Mouse (Mus musculus): ENCODE data around the gene Pik3r3. TPM values are rescaled to one million over a fixed set of nuclear protein-coding genes. Genes with fewer than 3 reads are reported as not detected.
A peak's percentile ranks its signal among the peaks of the same experiment; 100 is the strongest.

Gene Pik3r3
- total RNA-seq (2017): 0.87 to 2.9 TPM in 2 of 3 replicates, not detected in the other

GRCm38 (mm10) chr4:116221140-116221851 lies at the start of gene Pik3r3:
Pik3r3 (plus strand) TSS chr4:116221618.
- peak; percentile 99 for ATAC-seq (replicated peaks; ENCODE audit: insufficient number of reproducible peaks, low FRiP score, low TSS enrichment, poor library complexity, severe bottlenecking)

GRCm38 (mm10) chr4:116173072-116173471 lies 48.3 kb upstream of the Pik3r3 start, which contains the start of the genes 1700042G07Rik and Gm49337:
1700042G07Rik (plus strand) TSS chr4:116173372.
Gm49337 (plus strand) TSS chr4:116173384.
- ATAC-seq (replicated peaks; ENCODE audit: insufficient number of reproducible peaks, low FRiP score, low TSS enrichment, poor library complexity, severe bottlenecking): no peak

DNA sequence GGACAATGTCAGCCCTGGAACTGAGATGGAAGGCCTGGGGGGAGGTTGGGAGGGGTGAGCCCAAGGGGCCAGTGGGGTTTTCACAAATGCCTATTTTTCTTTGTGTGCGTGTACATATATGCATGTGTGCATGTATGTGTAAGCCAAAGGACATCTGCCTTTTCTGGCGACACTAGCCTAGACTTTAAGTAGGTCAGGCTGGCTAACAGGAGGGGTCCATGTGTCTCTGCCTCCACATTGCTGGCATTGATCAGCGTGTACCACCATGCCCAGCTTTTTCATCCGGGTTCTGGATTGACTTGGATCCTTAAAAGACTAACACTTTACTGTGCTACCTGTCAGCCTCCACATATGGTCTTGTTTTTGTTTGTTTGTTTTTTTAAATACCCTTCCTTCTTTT lies 47.7 kb upstream of the Pik3r3 start:
- ATAC-seq (replicated peaks; ENCODE audit: insufficient number of reproducible peaks, low FRiP score, low TSS enrichment, poor library complexity, severe bottlenecking): no peak

DNA sequence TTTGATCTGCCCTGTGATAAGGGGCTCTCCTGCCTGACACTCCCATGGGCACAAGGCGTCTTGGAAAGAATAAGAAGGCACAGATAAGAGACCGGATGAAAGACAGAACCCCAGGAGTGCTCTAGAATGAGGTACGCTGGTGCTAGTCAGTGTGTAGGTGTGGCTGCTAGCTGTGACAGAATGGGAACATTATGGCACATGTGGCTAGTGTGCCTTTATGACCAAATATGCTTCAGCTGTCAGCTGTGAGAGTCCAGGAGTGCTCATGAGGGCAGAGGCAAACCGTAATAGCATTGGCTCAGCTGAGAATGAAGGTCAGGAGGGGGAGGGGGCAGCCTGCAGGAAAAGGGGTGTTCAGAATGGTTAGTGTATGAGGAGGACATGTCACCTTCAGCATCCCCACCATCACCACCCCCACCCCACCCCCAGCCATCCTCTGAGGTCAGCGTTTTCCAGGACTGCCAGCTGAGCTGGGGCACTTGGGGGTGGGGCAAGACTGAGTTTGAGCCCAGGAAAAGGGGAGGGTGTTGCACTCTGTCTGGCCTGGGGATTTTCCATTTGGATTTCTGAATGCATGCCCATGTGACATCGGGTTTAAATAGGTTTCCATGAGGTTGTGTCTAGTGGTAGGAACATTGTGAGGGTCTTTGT lies 46.8 kb upstream of the Pik3r3 start:
- no peak for ATAC-seq (replicated peaks; ENCODE audit: insufficient number of reproducible peaks, low FRiP score, low TSS enrichment, poor library complexity, severe bottlenecking)

- no peak for ATAC-seq (replicated peaks; ENCODE audit: insufficient number of reproducible peaks, low FRiP score, low TSS enrichment, poor library complexity, severe bottlenecking)
Observed at GRCm38 (mm10) chr4:116175136-116175535, 46.3 kb upstream of the Pik3r3 start.

DNA sequence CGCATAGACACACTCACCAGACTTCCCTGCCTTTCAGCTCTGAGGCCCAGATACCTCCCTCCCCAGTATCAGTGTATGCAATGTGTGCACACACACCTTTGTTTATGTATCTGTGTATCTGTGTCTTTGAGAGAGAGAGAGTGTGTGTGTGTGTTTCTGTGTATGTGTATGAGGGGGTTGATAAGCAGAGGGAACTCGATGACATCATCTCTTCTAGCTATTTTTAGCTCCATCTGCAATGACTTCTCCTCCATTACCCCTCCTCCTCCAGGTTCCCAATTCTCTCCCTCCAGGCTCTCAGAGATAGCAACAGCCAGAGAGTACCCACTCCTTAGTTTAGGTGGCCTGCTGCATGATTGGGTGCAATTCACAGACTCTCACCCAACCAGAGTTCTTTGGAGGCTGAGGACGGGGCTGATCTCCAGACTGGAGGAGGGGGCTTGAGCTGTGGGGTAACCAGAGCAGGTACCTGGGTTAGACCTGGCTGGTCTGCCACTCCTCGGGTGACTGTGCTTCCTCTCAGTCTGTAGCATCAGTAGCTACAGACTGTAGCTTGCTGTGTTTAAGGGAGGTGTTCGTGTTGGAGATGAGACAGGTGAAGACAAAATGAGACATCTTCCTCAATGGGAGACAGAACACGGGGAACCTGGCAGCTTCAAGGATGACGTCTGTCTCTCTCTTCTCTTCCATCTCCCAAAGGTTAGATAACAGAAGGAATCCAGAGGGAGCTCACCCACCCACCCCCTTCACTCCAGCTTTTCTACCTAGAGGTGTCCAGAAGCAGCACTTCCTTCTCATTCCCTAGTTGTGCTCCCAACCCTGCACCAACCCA lies 45.5 kb upstream of the Pik3r3 start:
- ATAC-seq (replicated peaks; ENCODE audit: insufficient number of reproducible peaks, low FRiP score, low TSS enrichment, poor library complexity, severe bottlenecking): no peak

GRCm38 (mm10) chr4:116176543-116176988 lies 44.9 kb upstream of the Pik3r3 start:
- ATAC-seq (replicated peaks; ENCODE audit: insufficient number of reproducible peaks, low FRiP score, low TSS enrichment, poor library complexity, severe bottlenecking): no peak; the same call in 1 of the 2 replicates

- no peak; the same call in 1 of the 2 replicates for ATAC-seq (replicated peaks; ENCODE audit: insufficient number of reproducible peaks, low FRiP score, low TSS enrichment, poor library complexity, severe bottlenecking)
Observed at GRCm38 (mm10) chr4:116177140-116177539, 44.3 kb upstream of the Pik3r3 start.

DNA sequence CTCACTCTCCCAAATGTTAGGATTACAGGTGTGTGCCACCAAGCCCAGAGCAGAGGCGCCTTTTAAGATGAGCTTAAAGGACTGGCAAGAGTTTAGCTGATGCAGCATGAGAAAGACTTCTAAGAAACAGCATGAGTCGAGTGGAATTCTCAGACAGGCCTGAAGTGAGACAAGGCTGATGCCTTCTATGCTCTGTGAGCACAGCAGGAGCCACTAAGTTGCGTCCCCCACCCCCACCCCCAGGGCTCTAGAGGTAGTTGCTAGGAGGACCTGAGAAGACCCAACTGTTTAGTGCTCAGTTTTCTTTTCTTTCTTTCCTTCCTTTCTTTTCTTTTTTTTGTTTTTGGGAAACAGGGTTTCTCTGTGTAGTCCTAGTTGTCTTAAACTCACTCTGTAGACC lies 39.3 kb upstream of the Pik3r3 start:
- no peak for ATAC-seq (replicated peaks; ENCODE audit: insufficient number of reproducible peaks, low FRiP score, low TSS enrichment, poor library complexity, severe bottlenecking)

DNA sequence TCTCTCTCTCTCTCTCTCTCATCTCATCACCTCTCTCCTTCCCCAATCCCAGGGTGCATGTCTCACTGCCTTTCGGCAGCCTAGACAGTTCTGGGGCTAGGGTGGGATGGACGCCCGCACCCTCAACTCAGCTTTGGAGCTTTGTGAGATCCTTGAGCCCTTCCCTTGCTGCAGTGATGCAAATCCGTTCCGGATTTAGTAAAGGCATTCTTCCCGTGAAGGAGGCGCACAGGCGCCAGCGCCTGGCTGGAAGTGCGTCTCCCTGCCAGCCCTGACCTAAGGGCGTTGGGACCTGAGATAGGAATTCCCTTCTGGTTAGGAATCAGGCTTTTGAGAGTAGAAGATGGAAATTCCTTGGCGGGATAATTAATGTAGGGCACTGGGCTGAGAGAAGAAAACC lies 38.7 kb upstream of the Pik3r3 start:
- ATAC-seq (replicated peaks; ENCODE audit: insufficient number of reproducible peaks, low FRiP score, low TSS enrichment, poor library complexity, severe bottlenecking): no peak

DNA sequence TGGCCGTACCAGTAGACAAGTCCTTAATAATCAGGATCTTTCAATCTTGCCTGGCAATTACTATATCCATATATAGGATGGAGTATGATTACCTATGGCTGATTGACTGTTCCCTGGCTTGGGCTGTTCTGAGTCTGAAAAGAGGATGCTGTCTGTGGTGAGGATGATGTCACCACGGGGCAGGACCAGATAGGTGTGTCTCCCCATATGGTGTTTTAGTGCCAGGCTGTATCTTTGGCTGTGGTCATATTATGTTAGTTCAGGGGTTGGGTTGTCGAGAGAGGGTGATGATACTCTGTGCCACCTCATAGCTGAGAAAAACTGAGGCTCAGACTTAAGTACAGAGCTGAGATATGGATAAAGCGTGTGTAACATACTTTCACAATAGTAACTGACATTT lies 36.3 kb upstream of the Pik3r3 start:
- peak; percentile 50; the same call in 1 of the 2 replicates for ATAC-seq (replicated peaks; ENCODE audit: insufficient number of reproducible peaks, low FRiP score, low TSS enrichment, poor library complexity, severe bottlenecking)

DNA sequence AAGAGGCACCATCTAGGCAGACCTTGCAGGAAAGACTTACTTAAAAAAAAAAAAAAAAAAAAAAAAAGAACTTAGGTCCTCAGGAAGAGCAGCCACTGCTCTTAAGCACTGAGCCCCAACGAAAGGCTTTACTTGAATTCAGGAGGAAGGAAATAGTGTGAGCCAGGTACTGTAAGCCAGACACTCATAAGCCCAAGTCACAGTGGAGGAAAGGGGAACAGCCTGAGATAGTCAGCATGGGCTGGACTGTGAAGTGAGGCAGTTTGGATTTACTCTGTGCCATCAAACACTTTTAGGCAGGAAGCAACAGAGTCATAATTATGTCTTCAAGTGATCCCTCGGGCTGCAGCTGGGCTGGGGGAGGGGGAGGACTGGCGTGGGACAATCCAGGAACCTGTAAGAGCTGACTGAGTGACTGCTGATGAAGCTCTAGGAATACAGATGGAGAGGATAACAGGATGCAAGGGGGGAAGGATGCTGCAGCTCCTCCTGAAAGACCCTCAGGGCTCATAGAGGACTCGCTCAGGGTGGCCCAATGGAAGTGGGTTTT lies 29.1 kb upstream of the Pik3r3 start:
- ATAC-seq (replicated peaks; ENCODE audit: insufficient number of reproducible peaks, low FRiP score, low TSS enrichment, poor library complexity, severe bottlenecking): no peak

- ATAC-seq (replicated peaks; ENCODE audit: insufficient number of reproducible peaks, low FRiP score, low TSS enrichment, poor library complexity, severe bottlenecking): no peak
Observed at GRCm38 (mm10) chr4:116193583-116194383, 27.6 kb upstream of the Pik3r3 start.

DNA sequence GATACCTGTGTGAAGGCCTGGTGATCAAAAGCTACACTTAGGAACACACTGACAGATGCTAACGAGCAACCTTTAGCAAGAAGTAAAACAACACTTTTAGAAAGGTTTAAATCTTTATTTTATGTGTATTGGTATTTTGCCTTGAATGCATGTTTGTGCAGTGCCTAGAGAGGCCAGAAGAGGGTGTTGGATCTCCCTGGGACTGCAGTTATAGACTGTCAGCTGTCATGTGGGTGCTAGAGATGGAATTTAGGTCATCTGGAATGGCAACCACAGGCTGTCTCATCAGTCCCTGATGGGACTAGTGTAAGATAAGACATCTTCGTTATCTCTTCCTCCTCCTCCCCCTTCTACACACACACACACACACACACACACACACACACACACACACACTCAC lies 23.0 kb upstream of the Pik3r3 start:
- no peak for ATAC-seq (replicated peaks; ENCODE audit: insufficient number of reproducible peaks, low FRiP score, low TSS enrichment, poor library complexity, severe bottlenecking)

DNA sequence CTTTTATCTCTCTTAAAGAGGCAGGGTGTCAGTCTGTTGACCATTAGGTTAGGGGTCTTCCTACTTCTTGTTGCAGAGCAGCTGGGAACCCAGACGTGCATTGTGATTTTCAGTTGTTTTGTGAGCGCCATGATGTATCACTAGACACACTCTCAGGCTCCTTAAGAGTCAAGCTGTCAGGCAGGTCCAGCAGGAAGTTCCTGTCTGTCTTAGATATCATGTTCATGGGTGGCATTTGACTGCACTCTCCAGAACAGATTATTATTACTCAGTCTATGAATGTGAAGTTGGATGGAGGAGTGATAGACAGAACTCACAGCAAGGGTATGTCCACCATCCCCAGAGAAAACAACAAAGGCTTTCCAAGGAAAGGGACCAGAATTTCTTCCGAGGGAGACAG lies 17.0 kb upstream of the Pik3r3 start:
- ATAC-seq (replicated peaks; ENCODE audit: insufficient number of reproducible peaks, low FRiP score, low TSS enrichment, poor library complexity, severe bottlenecking): no peak

- ATAC-seq (replicated peaks; ENCODE audit: insufficient number of reproducible peaks, low FRiP score, low TSS enrichment, poor library complexity, severe bottlenecking): no peak
Observed at GRCm38 (mm10) chr4:116206531-116206930, 14.9 kb upstream of the Pik3r3 start.

DNA sequence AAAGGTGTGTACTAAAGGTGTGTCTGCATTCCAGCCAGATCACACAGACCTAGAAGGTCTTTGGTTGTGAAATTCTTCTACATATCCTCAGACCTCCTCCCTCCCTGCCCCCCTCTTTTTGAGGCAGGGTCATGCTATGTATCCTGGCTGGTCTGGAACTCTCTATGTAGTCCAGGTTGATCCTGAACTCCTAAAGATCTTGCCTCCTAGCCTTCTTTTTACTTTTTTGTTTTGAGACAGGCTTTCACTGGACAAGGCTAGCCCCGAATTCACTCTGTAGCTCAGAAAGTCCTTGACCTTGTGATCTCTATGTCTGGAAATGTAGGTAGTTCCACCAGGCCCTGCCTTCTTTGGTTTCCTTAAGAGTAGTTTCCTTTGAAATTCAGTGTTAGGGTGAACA lies 12.5 kb upstream of the Pik3r3 start:
- ATAC-seq (replicated peaks; ENCODE audit: insufficient number of reproducible peaks, low FRiP score, low TSS enrichment, poor library complexity, severe bottlenecking): no peak

DNA sequence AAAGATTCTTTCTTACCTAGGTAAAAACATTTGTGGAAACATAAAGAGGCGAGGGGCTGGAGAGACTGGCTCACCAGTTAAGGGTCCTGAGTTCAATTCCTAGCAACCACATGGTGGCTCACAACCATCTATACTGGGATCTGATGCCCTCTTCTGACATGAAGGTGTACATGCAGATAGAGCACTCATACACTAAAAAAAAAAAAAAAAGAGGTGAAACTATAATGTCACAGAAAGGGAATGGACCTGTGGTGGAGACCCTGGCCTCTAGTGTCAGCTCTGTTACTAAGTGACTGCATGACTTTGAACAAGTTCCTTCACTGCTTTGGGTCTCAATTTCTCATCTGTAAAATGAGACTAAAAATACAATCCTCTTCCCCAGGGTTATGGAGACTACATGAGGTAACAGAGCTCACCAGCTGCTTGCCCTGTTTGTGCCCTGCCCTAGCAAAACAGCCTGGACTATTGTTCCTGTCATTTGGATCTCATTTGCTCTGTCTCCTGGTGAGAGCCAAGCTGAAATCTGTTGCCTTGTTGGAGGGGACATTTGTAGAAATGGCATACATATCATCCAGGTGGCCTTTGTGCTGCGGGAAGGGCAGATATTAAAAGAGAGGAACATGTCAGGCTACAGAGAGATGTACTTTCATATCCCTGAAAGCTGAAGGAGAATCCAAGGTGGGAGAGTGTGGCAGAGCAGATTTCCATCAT lies 5.4 kb upstream of the Pik3r3 start:
- no peak for ATAC-seq (replicated peaks; ENCODE audit: insufficient number of reproducible peaks, low FRiP score, low TSS enrichment, poor library complexity, severe bottlenecking)

All from monocyte, adult 5-6 weeks (primary cell).